In genomic region chr19:27416569-27416968, GRCm38 (mm10) we compare ENCODE assay signal across 8 mouse cellular contexts. TPM values are rescaled to one million over a fixed set of nuclear protein-coding genes. Genes with fewer than 3 reads are reported as not detected.
A peak's percentile ranks its signal among the peaks of the same experiment; 100 is the strongest.
DNase-seq lines count a peak whose midpoint lies in the region; ATAC-seq and TF ChIP-seq lines count a peak whose summit lies in the region.

No protein-coding gene starts in this region.

- ATAC-seq in hematopoietic stem cell, adult 5-6 weeks (replicated peaks in 1 of 2; ENCODE audit: insufficient read depth in 1 of 2, low FRiP score in 2 of 2, low TSS enrichment in 1 of 2, low read depth in 1 of 2, poor library complexity in 2 of 2, severe bottlenecking in 2 of 2) = peak; percentile 56 to 62; a peak in 3 of 4 replicates

- H3K27ac ChIP-seq in layer of hippocampus, adult 2 months = no peak overlapping the region

- H3K4me3 ChIP-seq in layer of hippocampus, adult 2 months = no peak overlapping the region

- DNase-seq in layer of hippocampus, adult 2 months (ENCODE audit: low spot score in 2 of 2) = peak; percentile 39 to 57
- DNase-seq in layer of hippocampus, adult 9-10 months (ENCODE audit: low spot score) = no peak
- peak; percentile 57 to 86 for DNase-seq in adrenal gland, adult (ENCODE audit: inconsistent age in 2 of 2, low spot score in 1 of 2)
- peak; percentile 45 for DNase-seq in embryo, embryonic 9.5 days (ENCODE audit: extremely low spot score)
- DNase-seq in lung, adult 18-20 months = peak; percentile 29
- DNase-seq in retina, postnatal 1 day = peak; percentile 54
- no peak for DNase-seq in T-cell, adult 2 months (ENCODE audit: low spot score)

- peak; percentile 76 for TF ChIP-seq CTCF in layer of hippocampus, adult 2 months (conservative IDR thresholded peaks at IDR 0.05)

RNA-seq across cellular contexts. Expression of gene Pum3, which starts 13.1 kb away (rescaled TPM):
- total RNA-seq in layer of hippocampus, adult 2 months (2021) = 10 to 100 TPM; 50.5 to 52.3 TPM
- 157 and 223 TPM in 2 replicates for total RNA-seq in hematopoietic stem cell, adult 5-6 weeks (2017)

Comparison
In these comparisons a context has a peak if more than half of its experiments do, and no peak if none do; other contexts are left out.
1. DNase-seq: peak in layer of hippocampus, adult 2 months (2 of 2), adrenal gland, adult (2 of 2), embryo, embryonic 9.5 days (single experiment), lung, adult 18-20 months (2 of 2) and retina, postnatal 1 day (single experiment); none in layer of hippocampus, adult 9-10 months (single experiment) and T-cell, adult 2 months (single experiment).